Mouse (Mus musculus) frontal cortex, adult (tissue): Measurements from ENCODE around the gene Sgsh.
"Not testable (repeated sequence)": the region's sequence is repeated elsewhere in the genome, so short reads cannot be mapped to it uniquely, and the experiment has no call there.

Source experiments
- ATAC-seq: cut with Nextera tagmentation; 2 replicates; pipeline ENCODE4 v1.9.2; 2017; ENCODE audit warnings: mild to moderate bottlenecking, moderate library complexity, mixed read lengths; ENCODE audit not compliant: low TSS enrichment

Sgsh gene

DNA sequence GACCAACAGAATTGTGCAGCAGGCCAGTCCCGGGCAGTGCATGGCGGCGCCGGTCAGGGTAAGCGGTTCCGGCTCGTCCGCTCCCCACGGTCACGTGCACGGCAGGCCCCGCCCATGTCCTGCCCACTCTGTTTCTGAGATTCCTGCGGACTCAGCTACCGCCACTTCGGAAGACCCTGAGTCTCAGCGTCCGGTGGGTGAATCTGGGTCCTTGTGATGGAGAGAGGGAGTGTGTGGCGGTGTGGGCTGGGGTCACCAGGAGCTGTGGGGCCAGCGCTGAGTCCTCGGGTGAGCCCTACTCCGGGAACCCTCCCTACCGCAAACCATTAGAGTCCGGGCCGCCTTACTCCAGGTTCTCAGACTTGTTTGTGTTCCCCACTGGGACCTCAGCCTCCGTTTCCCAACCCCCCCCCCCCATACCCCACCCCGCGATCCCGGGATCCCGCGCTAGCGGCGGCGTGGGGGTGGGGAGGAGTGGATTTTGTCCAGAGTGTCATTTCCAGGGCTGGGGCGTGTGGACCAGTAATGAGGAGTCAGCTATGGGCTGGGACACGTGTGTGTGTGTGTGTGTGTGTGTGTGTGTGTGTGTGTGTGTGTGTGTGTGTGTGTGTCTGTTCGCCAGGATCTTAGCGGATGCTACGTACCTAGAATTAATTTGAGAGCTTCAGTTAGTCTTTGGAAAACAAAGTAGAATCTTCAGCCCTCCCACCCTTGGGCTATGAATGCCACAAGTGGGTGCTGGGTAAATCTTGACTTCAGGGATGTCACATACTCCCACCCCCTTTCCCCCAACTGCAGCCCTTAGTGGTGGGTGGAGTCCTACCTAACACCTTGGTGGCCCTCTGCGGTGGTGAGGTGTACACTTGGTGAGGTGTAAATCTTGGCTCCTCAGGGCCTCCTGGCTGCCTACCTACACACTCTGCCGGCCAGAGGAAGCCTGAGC is at the start of gene Sgsh, which contains the start of gene Slc26a11:
Gene Sgsh, minus strand, starts transcription at position 94 of the 943 bp plus-strand sequence.
Gene Slc26a11, plus strand, starts transcription at position 115 of the 943 bp plus-strand sequence.
- ATAC-seq: peak; percentile 88; the same call in 1 of the 2 replicates

DNA sequence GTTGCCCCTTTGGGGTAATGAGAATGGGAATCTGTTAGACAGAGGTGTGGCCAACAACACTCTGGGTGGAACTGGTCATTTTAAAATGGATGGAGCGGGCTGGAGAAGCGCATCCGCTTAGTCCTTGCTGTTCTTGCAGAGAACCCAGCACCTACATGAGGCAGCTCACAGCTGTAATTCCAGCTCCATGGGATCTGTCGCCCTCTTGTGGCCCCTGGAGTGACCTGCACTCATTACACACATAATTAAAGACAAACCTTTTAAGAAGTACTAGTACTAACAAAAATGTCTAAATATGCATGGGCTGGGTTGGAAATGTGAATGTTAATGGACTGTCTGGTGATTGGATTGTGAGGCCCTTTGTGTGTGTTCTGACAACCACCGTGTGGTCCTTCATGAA is 49.3 kb upstream of the Sgsh start:
- ATAC-seq: no peak

DNA sequence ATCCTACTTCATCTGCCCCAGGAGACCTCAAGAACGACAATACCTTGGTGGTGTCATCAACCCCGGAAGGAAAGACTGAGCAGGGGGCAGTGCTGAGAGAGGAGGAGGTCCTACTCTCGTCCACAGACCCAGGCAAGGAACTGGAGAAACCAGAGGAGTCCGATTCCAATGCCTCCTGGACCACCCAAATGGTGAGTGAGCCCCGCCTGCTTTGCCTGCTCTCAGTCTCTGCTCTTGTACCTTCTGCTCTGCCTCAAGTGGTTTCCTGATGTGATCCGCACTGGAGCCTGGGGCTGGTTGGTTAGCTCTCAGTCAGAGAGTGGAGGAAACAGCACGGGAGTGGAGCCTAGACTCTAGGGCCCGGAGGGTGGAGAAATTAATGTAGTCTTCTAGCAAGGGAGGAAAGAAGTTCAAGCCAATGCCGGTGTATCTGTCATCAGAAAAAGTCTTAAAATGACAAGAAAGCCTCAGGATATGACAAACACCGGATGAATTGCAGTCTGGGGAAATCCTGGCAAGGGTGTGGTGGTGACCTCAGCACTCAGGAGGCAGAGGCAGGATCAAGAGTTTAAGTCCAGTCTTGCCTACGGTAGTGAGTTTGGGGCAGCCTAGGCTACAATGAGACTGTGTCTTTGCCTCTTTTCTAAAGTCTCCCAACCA is 47.3 kb upstream of the Sgsh start:
- no peak for ATAC-seq

DNA sequence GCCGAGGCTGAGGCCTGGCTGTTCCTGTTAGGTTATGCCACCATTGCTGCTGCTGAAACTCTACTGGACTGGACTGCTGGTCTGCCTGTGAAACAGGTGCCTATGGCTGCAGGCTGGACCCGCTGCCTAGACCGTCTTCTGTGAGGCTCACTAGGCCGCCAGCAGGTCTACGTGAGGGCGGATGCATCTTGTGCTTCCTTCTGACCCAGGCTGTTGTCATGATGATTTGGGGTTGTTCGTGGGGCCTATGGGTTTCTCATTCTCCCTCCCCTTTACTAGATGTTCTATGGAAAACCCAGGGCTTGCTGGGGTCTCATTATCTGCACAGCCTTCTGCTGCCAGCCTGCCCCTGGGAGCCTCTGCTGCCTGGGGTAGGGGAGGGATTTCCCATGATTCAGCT is 41.1 kb upstream of the Sgsh start:
- no peak for ATAC-seq

DNA sequence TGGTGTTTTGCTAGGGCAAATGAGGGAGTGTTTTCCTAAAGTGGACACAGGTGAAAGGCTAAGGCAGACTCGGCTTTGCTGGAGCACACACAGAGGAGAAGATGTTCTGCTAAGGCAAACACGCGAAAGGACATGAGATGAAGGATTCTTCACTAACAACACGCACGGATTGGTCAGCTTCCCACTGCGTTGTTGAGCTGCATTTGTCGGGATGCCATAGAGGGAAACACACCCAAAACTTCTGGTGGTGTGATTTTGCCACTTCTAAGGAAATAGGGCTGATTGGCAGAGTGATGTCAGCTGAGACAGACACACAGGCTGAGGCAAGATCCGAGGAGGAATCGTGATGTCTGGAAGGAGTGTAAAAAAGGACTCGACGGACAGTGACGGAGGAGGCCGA is 40.6 kb upstream of the Sgsh start:
- ATAC-seq: no peak

DNA sequence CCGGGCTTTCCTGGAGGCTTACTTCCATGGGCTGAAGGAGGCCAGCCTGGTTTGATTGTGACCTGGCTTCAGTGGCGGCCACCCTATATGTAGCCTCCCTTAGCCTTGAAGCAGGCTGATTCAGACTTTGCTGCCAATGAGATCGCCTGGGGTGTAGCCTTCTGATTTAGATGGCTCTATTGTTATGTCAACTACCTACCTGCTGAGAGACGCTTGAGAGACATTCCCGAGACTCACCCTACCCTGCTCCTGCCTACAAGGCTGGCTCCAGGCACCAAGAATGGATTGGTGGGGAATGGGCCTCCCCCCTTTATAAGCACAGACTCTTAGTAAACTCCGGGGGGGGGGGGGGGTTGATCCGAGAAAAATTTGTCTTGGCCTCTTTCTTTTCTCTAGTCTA is 40.1 kb upstream of the Sgsh start:
- no peak for ATAC-seq

DNA sequence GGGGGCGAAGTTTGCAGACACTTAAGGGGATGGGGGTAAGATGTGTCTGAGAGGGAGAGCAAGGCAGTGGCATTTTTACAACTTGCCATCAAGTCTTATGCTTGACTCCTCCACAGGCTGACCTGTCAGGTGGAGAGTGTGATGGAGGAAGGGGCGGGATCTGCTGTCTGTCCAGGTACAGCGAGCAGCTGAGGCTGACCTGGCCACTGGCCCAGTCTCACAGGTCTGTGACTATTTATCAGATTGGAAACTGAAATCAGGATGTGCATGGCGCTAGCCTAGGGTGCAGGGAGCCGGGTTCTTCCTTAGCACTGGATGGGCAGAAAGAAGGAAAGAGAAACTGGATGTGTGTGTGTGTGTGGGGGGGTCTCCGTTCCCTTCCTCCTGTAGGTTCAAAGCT is 38.9 kb upstream of the Sgsh start:
- no peak for ATAC-seq

DNA sequence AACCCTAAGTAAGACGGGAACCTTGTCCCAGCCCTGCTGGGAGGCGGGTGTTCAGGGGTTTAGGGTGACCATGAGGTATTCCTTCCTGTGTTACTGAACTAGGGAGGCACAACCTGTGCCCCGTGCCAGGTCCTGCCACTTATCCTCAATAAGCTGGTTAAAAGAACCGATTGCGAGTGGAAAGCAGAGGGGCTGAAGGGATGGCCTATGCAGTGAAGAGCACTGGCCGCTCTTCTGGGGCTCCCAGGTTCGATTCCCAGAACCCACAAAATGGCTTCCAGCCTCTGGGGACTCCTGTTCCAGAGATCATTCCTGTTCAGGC is 38.1 kb upstream of the Sgsh start:
- ATAC-seq: no peak

DNA sequence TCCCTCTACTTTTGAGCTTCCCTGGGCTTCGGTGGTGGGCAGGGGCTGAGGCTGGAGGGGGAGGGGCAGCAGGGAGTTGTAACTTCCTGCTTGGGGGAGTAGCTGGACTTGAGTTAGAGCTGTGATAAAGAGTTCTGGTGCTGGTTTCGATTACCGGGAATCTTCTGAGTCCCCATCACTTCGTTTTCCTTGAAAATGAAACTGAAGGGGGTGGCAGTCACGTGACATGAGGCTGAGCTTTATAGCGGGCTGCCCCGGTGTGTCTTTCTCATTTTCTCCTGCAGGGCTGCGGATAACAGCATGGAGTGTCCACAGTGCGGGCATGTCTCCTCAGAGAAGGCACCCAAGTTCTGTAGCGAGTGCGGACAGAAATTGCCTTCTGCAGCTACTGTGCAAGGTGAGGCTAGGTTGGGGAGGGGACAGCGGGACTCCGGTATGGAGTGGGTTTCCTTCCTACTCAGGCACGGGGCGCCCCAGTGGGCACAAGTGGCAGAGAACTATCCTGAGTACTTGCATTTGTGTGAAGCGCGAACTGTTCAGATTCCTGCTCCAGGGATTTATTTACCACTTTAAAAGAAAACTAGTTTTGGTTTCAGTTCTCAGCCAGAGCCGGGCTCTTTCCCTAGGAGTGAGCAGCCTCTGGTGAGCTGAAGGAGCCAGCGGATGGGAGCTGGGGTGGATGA is 37.6 kb upstream of the Sgsh start, which contains the start of gene Rnf213:
Gene Rnf213, plus strand, starts transcription at position 301 of the 683 bp plus-strand sequence.
- peak; percentile 53; the same call in 1 of the 2 replicates for ATAC-seq

DNA sequence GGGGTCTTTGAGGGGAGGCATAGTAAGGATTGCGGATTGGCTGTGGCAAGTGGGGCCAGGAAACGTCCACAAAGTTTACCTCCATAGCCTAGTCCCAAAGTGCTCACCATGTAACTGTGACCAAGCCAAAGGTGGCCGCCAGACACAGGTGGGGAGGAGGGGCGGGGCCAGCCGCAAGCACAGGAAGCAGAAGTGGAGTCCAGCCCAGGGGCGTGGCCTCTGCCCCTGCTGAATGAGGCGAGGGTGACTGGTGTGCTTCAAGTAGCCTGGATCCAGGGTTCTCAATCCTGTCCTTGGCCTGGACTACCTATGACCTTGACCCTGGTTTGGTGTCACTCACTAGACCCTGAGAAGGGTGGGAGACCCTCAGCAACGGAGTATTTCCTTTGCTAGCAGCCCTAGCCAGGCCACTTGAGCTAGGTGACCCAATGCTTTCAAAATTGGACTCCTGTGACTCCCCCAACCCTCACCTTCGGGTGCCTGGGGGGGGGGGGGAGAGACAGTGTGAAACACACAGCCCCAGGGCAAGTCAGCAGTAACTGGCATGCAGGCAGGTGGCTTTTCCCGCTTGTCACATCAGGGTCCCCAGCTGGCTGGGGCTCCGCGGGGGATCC is 36.8 kb upstream of the Sgsh start:
- ATAC-seq: no peak

DNA sequence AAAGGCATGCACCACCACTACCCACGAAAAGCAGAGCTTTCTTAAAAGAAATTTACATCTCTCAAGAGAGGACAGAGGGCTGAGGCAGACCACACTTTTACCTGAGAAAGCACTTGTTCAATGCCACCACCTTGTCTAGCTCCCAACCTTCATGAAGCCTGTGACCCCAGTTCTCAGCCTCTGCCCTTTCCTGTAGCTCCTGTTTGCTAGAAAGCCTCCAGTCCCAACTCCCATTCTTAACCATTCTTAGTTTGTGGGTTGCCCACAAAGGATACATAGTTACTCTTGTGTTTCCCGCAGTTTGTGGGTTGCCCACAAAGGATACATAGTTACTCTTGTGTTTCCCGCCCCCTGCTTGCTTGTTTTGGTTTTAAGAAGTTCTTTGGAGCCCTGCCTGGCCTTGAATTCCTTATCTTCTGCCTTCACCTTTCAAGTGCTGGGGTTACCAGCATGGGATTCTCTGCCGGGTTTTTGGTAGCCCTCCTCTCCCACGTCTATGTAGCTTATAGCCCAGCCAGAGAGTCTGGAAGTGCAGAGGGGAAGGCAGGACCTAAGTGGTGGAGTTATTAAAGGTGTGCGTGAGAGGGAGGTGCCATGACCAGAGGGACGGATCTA is 36.2 kb upstream of the Sgsh start:
- no peak for ATAC-seq

DNA sequence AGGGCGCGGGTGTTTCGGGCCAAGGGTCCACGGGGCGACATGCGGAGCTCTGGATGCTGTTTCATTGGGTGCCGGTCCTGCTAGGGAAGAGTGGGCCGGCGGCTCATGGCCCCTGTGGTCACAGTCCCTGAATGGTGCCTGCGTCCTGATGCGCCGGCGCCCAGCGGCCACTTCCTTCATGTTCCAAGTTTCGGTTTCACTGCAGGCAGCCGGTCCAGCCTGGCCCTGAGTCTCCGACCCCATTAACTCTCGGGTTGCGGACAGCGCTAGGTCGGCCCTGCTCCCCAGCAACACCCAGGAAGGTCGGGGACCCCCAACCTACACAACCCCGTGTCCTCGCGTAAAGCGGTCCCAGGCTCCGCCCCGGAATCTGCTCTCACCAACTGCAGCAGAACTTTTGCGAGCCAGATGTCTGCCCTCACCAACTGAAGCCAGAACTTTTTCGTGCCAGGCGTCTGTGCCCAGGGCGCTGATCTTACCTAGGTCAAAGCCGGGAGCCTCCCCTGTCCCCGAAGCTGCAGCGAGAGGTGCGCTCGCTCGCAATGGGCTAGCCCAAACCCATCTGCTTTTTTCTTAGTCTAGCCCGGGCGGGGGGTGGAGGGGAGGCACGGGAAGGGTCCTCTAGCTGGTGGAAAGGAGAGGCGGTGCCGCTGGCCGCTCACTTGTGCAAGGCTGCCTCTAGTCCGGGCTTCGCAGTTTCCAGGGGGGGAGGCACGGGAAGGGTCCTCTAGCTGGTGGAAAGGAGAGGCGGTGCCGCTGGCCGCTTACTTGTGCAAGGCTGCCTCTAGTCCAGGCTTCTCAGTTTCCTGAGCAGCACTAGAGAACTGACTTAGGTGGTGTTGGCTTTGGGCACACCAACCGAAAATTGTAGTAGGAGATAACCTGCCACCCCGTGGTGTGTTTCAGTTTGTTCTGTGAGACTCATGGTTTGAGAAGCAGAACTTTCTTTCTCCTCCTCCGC is 35.2 kb upstream of the Sgsh start:
- peak; percentile 61; the same call in 1 of the 2 replicates for ATAC-seq

DNA sequence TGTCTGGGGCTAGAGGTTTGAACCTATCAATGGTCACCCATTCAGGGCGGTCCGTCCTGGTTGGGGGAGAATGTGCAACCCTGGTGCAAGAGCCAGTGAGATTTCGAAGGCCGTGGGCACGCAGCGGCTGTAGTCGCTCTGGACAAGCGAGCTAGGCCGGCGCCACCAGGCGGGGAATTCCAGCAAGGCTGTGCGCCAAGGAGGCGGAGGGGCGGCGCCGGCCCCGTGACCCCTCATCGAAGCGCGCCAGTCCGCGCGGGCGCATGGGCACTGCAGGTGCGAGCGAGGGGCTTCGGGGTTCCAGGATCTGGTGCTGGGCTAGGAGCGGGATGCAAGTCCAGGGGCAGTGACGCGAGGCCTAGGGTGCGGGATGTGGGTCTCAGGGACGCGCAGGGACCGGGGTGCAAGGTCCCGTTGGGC is 34.5 kb upstream of the Sgsh start:
- peak; percentile 80; the same call in 1 of the 2 replicates for ATAC-seq

DNA sequence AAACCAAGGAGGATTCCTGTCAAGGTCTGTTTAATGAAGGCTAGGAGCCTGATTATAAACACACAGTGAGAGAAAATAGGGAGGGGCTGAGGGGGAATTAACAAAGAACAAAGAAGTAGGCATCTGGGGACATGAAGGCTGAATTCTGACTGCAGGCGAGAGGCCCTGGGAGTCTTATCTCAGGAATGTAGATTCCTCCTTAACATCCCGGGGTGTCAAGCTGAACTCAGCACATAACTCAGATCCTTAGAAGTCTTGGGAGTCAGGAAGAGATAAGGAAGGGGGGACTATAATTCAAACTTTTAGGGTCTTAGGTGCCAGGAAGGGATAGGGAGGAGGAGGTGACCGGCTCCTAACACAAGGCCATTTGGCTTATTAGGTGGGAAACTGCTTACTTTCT is 31.9 kb upstream of the Sgsh start:
- not testable (repeated sequence) for ATAC-seq

DNA sequence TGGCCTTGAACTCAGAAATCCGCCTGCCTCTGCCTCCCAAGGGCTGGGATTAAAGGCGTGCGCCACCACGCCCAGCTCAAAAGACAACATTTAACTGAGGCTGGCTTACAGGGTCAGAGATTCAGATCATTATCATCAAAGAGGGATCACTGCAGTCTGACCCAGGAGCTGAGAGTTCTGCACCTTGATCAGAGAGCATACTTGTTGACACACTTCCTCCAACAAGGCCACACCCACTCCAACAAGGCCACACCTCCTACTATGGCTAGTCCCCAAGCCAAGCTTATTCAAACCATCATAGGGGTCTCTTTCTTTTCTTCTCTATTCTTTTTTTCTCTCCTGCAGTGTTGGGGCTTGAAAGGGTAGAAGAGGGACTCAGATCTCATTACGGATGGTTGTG is 31.0 kb upstream of the Sgsh start:
- no peak for ATAC-seq

DNA sequence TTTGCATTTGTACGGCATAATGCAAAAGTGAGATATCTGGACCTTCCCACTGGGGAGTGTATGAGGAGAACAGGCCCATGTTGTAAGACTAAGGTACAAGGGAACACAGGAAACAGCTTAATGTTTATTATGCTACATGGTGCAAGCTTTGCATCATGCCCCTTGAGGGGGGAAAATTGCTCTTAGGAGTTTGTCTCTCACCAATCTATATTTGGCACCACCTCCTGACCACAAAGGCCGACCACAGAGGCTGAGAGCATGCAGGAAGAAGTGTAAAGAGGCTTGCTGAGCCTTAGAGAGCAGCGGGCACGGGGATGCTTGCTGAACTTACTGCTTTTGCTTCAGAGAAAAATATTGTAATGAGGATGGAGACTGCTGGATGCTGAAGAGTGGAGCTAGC is 29.6 kb upstream of the Sgsh start:
- ATAC-seq: no peak

DNA sequence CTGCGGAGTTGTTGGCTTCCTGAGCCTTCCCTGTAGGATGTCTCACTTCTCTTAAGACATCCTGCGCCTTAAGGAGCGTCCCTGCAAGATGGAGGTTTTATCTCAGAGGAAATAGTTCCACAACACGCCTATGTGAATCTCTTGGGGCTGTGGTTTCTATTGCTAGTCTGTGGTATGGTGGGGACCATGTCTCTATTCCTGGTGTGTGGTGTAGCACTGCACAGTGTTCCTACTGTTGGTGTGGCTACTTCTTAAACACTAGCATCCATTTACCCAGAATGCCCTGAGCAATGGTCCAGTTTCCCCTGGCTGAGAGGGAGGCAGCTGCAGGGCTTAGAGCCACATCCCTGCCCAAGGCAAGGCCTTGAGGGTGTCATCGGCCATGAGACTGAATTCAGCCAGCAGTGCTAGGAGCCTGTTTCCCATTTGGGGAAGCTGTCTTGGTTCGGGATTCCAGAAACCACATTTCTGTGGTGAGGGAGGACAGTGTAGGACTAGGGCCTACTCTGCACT is 27.1 kb upstream of the Sgsh start:
- ATAC-seq: no peak

DNA sequence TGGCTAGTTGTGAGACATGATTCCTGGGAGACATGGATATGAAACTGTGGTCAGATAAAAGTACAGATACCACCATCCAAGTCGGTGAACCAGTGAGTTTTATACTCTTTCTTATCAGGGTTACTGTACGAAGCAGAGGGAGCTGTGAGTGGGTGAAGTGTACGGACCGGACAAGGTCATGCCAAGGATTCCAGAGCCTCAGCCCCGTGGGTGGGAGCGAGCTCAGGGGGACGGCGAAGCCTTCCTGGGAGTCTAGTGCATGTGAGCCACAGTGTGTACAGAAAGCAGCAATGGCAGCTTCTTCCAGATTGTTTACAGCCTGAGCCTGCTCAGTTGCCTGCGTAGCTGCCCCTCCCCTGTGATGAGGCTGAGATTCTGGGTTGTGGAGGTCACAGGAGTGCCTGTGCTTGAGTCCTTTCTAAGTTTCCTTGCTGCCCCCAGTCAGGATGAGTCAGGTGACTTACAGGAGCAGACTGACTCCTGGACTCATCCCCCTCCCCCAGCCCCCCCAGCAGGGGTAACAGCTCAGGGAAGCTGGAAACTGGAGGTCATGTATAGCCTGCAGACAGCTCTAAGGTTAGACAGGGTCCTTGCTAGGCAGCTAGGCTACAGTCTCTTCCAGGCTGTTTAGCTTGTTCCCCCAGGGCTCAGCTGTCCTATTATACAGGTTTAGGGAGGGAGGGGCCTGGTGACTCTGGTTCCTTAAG is 26.4 kb upstream of the Sgsh start:
- ATAC-seq: no peak

DNA sequence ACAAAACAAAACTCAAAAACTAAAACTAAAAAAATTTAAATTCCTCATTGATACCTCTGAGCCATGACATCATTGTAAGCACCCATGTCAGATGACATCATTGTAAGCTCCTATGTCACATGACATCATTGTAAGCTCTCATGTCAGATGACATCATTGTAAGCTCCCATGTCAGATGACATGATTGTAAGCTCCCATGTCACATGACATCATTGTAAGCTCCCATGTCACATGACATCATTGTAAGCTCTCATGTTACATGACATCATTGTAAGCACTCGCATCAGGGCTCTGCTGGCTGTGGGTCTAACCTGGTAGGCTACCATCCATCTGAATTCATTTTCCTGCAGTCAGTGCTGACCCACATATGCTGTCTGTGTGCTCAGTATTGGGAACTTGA is 23.2 kb upstream of the Sgsh start:
- no peak for ATAC-seq
